Mouse (Mus musculus) forebrain, postnatal 0 days (tissue): ENCODE results near the gene Unc5cl. TPM values are rescaled to one million over a fixed set of nuclear protein-coding genes. Genes with fewer than 3 reads are reported as not detected.

Experiments
- ATAC-seq: fragments of 200-750 bp; cut with Nextera tagmentation; 2 replicates; pipeline ENCODE4 v1.8.0; 2017; ENCODE audit warnings: mild to moderate bottlenecking, moderate library complexity
- DNase-seq: peaks from one replicate; pipeline ENCODE4 v3.0.0-alpha.2; 2015
- H3K27ac ChIP-seq: fragments of 300-500 bp; sonication (generic); 2 replicates; pipeline ENCODE4 v1.5.1; 2014; ENCODE audit warnings: low read depth, mild to moderate bottlenecking, antibody characterized with exemption, low read length, moderate library complexity, mixed read lengths
- H3K27me3 ChIP-seq: fragments of 300-500 bp; sonication (generic); 2 replicates; pipeline ENCODE4 v1.6.1; 2014; ENCODE audit warnings: mild to moderate bottlenecking, low read length, mixed read lengths; ENCODE audit not compliant: insufficient read depth
- H3K36me3 ChIP-seq: fragments of 300-500 bp; sonication (generic); 2 replicates; pipeline ENCODE4 v1.6.1; 2014; ENCODE audit warnings: mild to moderate bottlenecking, moderate library complexity; ENCODE audit not compliant: insufficient read depth
- H3K4me1 ChIP-seq: fragments of 300-500 bp; sonication (generic); 2 replicates; pipeline ENCODE4 v1.6.1; 2014; ENCODE audit warnings: antibody characterized with exemption; ENCODE audit not compliant: insufficient read depth
- H3K4me2 ChIP-seq: fragments of 300-500 bp; sonication (generic); 2 replicates; pipeline ENCODE4 v1.6.1; 2014; ENCODE audit warnings: low read depth, mild to moderate bottlenecking, moderate library complexity
- H3K4me3 ChIP-seq: fragments of 300-500 bp; sonication (generic); 2 replicates; pipeline ENCODE4 v1.5.1; 2014; ENCODE audit warnings: low read depth, low read length, mixed read lengths
- H3K9ac ChIP-seq: fragments of 300-500 bp; sonication (generic); 2 replicates; pipeline ENCODE4 v1.6.1; 2014; ENCODE audit warnings: mild to moderate bottlenecking
- H3K9me3 ChIP-seq: fragments of 300-500 bp; sonication (generic); 2 replicates; pipeline ENCODE4 v1.6.1; 2016; ENCODE audit warnings: low read length
- CTCF ChIP-seq: sonication (generic); IDR thresholded peaks from 2 replicates; pipeline ENCODE4 v1.5.1; 2016; ENCODE audit warnings: antibody characterized with exemption, control low read depth, low read depth
- WGBS: fragments of 180-500 bp; shearing (Covaris S2); extraction: QIAGEN DNeasy Blood & Tissue Kit; methylation state at CpG from one replicate; pipeline ENCODE4 v1.1.7; 2014; 5-methylcytosine and 5-hydroxymethylcytosine counted together
- polyA plus RNA-seq: library from polyadenylated mRNA; unstranded; fragments of >200 nt; fragmentation: Nextera tagmentation; extraction: Ambion mirVana; gene quantifications from 2 replicates; pipeline ENCODE4 v1.2.1, GENCODE M21; 2015
- total RNA-seq: library from RNA; depleted of rRNA; stranded (reverse); fragments of >200 nt; gene quantifications from 2 replicates; pipeline ENCODE4 v1.2.3, GENCODE M21; 2014

Unc5cl gene
- total and polyA plus RNA-seq, 2 experiments from 2014 or later: 0.56 TPM; not detected in 1

DNA sequence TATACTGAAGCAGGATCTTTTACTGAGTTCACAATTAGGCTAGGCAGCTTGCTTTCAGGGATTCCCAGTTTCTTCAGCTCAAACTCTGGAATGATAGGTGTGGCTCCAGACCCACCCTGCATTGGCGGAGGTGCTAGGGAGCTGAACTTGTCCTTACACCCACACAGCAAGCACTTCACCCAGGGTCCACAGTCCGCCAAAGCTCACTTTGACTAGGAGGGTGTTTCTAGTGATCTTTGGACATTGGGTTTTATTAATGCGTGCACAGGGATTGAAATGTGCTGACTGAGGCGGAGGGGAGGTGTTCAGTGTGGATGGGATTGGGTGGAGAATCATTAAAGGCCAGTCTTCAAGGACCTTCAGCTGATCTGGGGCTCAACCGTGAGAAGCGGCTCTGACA lies 93.0 kb downstream of the Unc5cl start:
- no peak overlapping the region for H3K4me2 ChIP-seq
- no peak overlapping the region for H3K9ac ChIP-seq
- H3K27ac ChIP-seq: no peak overlapping the region
- H3K4me3 ChIP-seq: no peak overlapping the region
- ATAC-seq: no peak
- no peaks in the 10 kb centered on the region for H3K36me3 ChIP-seq
- 87% methylated on average over 6 of the region's 6 CpGs for WGBS
- DNase-seq: no peak
- no peak for TF ChIP-seq CTCF
- H3K4me1 ChIP-seq: 0 out of 2 replicates have a peak, but pooled peaks cover 4% of the 10 kb centered on the region
- no peaks in the 10 kb centered on the region for H3K27me3 ChIP-seq
- H3K9me3 ChIP-seq: no peaks in the 10 kb centered on the region

DNA sequence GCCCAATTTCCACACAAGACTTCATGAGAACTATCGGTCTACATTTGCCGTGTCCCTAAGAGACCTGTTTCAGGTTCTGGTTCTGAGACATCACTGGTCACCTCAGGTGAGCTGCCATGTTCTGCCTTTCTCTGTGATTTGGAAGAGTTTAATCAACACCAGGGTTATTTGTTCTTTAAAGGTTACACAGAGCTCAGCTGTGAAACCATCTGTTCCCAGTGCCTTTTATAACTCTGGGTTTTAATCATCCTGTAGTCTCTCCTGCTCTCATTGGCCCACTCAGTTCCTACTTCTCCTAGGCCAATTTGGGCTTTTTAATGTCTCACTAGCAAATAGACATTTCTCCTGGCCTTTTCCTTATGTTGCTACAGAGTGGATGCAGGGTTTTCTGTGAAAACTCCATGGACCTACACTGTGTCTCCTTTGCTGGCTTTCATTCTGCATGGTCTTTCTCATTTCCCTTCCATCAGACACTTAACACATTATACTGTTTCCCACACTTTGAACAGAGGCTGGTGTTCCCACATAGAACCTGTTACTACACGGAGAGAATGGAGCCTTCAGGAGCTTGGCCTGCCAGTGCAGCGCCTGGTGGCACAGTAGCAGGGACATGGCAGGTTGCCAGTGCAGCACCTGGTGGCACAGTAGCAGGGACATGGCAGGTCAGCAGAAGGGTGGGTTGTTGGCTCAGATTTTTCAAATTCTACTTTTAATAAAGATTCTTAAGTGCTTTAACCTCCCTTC lies 97.3 kb downstream of the Unc5cl start:
- no peak for TF ChIP-seq CTCF
- H3K9ac ChIP-seq: no peak overlapping the region
- ATAC-seq (no peak), DNase-seq (no peak)
- no peaks in the 10 kb centered on the region for H3K4me1 ChIP-seq
- H3K36me3 ChIP-seq: no peaks in the 10 kb centered on the region
- 85% methylated on average over 4 of the region's 4 CpGs for WGBS
- no peaks in the 10 kb centered on the region for H3K27me3 ChIP-seq
- no peak overlapping the region for H3K4me3 ChIP-seq
- H3K9me3 ChIP-seq: no peaks in the 10 kb centered on the region
- H3K27ac ChIP-seq: no peak overlapping the region
- H3K4me2 ChIP-seq: no peak overlapping the region

DNA sequence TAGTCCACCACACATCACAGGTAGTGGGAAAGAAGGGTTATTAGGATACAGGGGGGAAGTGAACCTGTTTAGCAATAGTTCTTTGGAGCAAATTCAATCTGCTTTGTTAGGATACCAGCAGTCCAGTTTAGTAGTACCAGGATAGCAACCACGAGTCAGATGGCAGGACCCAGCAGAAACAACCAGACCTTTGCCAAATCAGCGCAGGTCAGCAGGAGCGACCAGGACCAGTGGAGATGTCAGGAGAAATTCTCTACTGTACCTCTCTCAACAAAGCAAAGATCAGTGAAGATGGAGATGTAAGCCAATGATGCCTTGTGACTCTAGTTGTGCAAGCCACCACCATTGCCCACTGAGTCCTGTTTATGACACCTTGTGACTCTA lies 97.8 kb downstream of the Unc5cl start:
- no peaks in the 10 kb centered on the region for H3K27me3 ChIP-seq
- H3K4me1 ChIP-seq: no peaks in the 10 kb centered on the region
- no peak overlapping the region for H3K9ac ChIP-seq
- no peak overlapping the region for H3K27ac ChIP-seq
- H3K4me2 ChIP-seq: no peak overlapping the region
- H3K4me3 ChIP-seq: no peak overlapping the region
- no peaks in the 10 kb centered on the region for H3K36me3 ChIP-seq
- WGBS: 87% methylated on average over 3 of the region's 3 CpGs
- no peak for TF ChIP-seq CTCF
- DNase-seq (no peak), ATAC-seq (no peak)
- no peaks in the 10 kb centered on the region for H3K9me3 ChIP-seq

DNA sequence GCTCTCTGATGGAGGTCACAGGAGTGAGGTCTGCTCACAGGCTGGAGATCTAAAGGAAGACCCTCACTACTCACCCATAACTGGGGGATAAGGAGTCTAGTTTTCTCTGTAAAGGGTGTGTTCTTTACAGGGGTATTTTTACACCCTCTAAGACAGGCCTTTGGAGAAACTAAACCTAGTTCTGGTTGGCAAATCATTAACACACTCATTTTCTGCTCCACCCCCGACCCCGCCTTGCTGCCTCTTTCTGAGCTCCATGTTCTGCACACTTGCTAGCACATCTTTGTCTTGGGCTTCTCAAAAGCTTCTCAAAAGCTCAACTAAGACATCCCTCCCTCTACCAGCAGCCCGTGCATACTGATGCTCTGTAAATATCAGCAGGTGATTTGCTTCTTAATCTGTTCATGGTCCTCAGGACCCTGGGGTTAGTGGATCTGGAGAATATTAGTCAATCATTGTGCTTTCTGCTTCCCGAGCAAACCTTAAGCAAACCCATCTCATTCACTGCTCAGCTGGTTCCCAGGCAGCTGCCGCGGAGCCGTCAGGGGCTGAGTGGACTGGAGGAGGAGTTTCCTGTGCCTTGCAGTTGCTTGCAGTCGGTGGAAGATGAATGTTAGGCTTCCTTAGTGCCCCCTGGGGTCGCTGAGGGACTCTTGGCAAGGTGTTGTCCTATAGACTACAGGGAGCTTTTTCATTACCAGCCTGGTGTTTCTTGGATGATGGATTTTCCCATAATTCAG lies 101.7 kb downstream of the Unc5cl start:
- H3K4me3 ChIP-seq: no peak overlapping the region
- DNase-seq: no peak
- H3K27ac ChIP-seq: no peak overlapping the region
- no peak for ATAC-seq
- H3K36me3 ChIP-seq: no peaks in the 10 kb centered on the region
- H3K27me3 ChIP-seq: no peaks in the 10 kb centered on the region
- no peak overlapping the region for H3K4me2 ChIP-seq
- 46% methylated on average over 9 of the region's 9 CpGs for WGBS
- TF ChIP-seq CTCF: no peak
- no peaks in the 10 kb centered on the region for H3K4me1 ChIP-seq
- no peaks in the 10 kb centered on the region for H3K9me3 ChIP-seq
- no peak overlapping the region for H3K9ac ChIP-seq

DNA sequence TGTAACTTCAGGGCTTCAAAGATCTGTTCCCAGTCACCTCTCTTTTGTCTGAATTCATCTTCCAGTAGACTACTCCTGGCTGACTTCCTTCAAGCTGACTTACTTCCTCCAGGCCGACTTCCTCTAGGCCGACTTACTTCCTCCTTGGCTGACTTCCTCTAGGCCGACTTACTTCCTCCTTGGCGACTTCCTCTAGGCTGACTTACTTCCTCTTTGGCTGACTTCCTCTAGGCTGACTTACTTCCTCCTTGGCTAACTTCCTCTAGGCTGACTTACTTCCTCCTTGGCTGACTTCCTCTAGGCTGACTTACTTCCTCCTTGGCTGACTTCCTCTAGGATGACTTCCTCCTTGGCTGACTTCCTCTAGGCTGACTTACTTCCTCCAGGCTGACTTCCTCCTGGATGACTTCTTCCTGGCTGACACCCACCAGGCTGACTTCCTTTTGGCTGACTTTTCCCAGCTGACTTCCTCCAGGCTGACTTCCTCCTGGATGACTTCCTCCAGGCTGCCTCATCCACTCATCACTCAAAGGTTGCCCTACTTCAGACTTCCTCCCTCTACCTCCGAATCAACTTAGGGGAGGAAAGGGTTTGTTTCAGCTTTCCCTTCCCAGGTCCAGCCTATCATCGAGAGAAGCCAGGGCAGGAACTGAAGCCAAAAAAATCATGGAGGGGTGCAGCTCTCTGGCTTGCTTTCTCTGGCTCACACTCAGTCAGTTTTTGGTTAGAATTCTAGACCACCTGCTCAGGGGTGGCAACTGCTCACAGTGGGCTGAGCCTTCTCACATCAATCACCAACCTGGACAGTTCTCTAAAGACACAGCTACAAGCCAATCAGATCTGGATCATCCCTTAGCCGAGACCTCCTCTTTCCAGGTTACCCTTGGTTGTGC lies 103.4 kb downstream of the Unc5cl start:
- no peaks in the 10 kb centered on the region for H3K27me3 ChIP-seq
- no peak for ATAC-seq

DNA sequence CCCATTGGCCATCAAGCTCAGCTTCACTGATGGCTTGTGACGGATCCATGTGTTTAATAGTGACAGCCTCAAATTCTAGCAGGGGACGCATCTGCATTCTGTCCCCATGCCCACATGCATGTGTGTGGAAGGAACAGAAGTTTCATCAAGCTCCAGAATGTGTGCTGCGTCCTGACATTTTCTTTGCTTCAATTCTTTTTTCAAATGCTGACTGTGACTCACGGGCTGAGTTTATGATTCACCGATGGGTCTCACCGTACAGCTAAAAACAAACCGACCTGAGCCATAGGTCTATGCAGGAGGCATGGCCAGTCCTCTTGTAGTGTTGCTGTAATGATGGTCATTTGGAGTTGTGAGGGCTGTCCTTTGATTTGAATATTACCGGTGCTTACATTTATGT lies 110.2 kb downstream of the Unc5cl start:
- WGBS: 88% methylated on average over 8 of the region's 8 CpGs
- no peaks in the 10 kb centered on the region for H3K9me3 ChIP-seq
- H3K4me3 ChIP-seq: no peak overlapping the region
- no peaks in the 10 kb centered on the region for H3K4me1 ChIP-seq
- no peak overlapping the region for H3K27ac ChIP-seq
- no peaks in the 10 kb centered on the region for H3K27me3 ChIP-seq
- no peak for DNase-seq
- H3K9ac ChIP-seq: no peak overlapping the region
- H3K4me2 ChIP-seq: no peak overlapping the region
- H3K36me3 ChIP-seq: no peaks in the 10 kb centered on the region
- no peak for TF ChIP-seq CTCF
- peak; percentile 16; the same call in 1 of the 2 replicates for ATAC-seq

More for the DNA sequence above, 103.4 kb downstream of the Unc5cl start:
- DNase-seq: no peak
- Histone ChIP-seq H3K27ac (no peak overlapping the region), H3K4me1 (no peaks in the 10 kb centered on the region), H3K9ac (no peak overlapping the region), H3K36me3 (no peaks in the 10 kb centered on the region), H3K4me2 (no peak overlapping the region), H3K4me3 (no peak overlapping the region), H3K9me3 (no peaks in the 10 kb centered on the region)
- TF ChIP-seq CTCF: no peak
- WGBS: 83% methylated on average over 7 of the region's 7 CpGs
